Comparison of ENCODE assay signal across 19 mouse cellular contexts in the genomic region with DNA sequence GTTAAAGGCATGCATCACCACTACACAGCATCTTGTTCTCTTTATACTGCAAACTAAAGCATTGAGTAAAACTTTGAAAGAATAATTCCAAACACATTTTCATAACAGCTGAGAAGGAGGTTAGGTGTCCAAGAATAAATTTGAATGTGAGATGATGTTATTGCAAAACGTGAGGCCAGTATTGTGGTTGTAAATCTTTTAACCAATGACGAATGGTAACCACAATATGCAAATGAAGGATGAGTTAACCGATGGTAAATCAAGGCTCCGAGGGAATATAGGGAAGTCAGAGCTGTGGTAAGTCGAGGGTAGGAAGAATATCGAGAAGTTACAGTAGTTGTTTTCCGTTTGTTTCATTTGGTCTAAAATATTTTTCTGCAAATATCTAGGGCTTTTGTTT. TPM values are rescaled to one million over a fixed set of nuclear protein-coding genes. Genes with fewer than 3 reads are reported as not detected.
DNase-seq lines count a peak whose midpoint lies in the region; ATAC-seq lines count a peak whose summit lies in the region.
"Had no signal": no experiment of that assay in that cellular context is flagged by ENCODE, and none has a peak within 500 bp of the region (broad histone marks: within the 10 kb centered on the region; RNA-seq: fewer than 3 reads in every experiment).

No protein-coding gene starts in this region.

- ATAC-seq in common myeloid progenitor, adult 5-6 weeks (replicated peaks; ENCODE audit: low read depth, poor library complexity, severe bottlenecking), result peak; percentile 73
- peak; percentile 60; the same call in 1 of the 2 replicates for ATAC-seq in megakaryocyte, adult 5-6 weeks (ENCODE audit: poor library complexity, severe bottlenecking)
- ATAC-seq: activated CD4-positive, CD25-positive, alpha-beta regulatory T cell, adult 4 months; forebrain, embryonic 14.5 days; forebrain, embryonic 16.5 days; Patski had no signal

- peak; percentile 21 for DNase-seq in A20 (ENCODE audit: low read depth, low spot score)
- no peak for DNase-seq in gastrocnemius, postnatal 25 days
- DNase-seq in kidney, adult 18-20 months, result no peak
- no peak for DNase-seq in heart, postnatal 36 days
- DNase-seq: adrenal gland, adult 8-10 months; adrenal gland, postnatal 14 days; adrenal gland, postnatal 36 days; cerebellum, adult 11-12 months; cerebellum, adult 2 months; cerebellum, adult 9-10 months; cerebellum, postnatal 10 days; cerebellum, postnatal 25 days; embryo, embryonic 11 days had no signal

- intact Hi-C loops in heart, postnatal 36 days (cut with DNase I), result no loop called here

RNA-seq across cellular contexts. Expression of a gene that starts 11.1 kb away (rescaled TPM):
- total RNA-seq in common myeloid progenitor, adult 5-6 weeks (2017), result not detected in 2 replicates
- not detected in 2 replicates for total RNA-seq in megakaryocyte, adult 5-6 weeks (2015)
- total RNA-seq in megakaryocyte, adult 5-6 weeks (2017), result not detected in 2 replicates
- 100 to 1,000 TPM; 106 to 147 TPM for total RNA-seq in gastrocnemius, postnatal 25 days (2021)
- 100 to 1,000 TPM; 106 to 112 TPM for total RNA-seq in heart, postnatal 36 days (2021)

Comparison
In these comparisons a context has a peak if more than half of its experiments do, and no peak if none do; other contexts are left out.
1. RNA of a gene that starts 11.1 kb away (total RNA-seq): 106 to 147 TPM in gastrocnemius, postnatal 25 days and 106 to 112 TPM in heart, postnatal 36 days; not detected in common myeloid progenitor, adult 5-6 weeks and not detected in megakaryocyte, adult 5-6 weeks; every median in the first group is over 100 times any median in the second.